In genomic region chr12:33959206-33959605, GRCm38 (mm10) we compare ENCODE assay signal across 12 mouse cellular contexts. TPM values are rescaled to one million over a fixed set of nuclear protein-coding genes. Genes with fewer than 3 reads are reported as not detected.
DNase-seq lines count a peak whose midpoint lies in the region; ATAC-seq and TF ChIP-seq lines count a peak whose summit lies in the region.
"Had no signal": no experiment of that assay in that cellular context is flagged by ENCODE, and none has a peak within 500 bp of the region (broad histone marks: within the 10 kb centered on the region; RNA-seq: fewer than 3 reads in every experiment).

No protein-coding gene starts in this region.

- H3K36me3 ChIP-seq in heart, embryonic 11.5 days (ENCODE audit: control insufficient read depth, insufficient read depth, low read length): no peaks in the 10 kb centered on the region
- no peaks in the 10 kb centered on the region for H3K36me3 ChIP-seq in hindbrain, embryonic 14.5 days (replicated peaks; ENCODE audit: control insufficient read depth, insufficient read depth)
- no peaks in the 10 kb centered on the region for H3K36me3 ChIP-seq in midbrain, embryonic 15.5 days (replicated peaks)

- no peak for TF ChIP-seq POLR2A in brain, embryonic 14.5 days (IDR thresholded peaks at IDR 0.05; ENCODE audit: borderline replicate concordance, extremely low read depth, insufficient read depth, insufficient read length, poor library complexity, severe bottlenecking)

- WGBS in heart, embryonic 11.5 days (ENCODE audit: insufficient replicate concordance): 8% methylated on average over 6 of the region's 6 CpGs
- WGBS in hindbrain, embryonic 14.5 days: 1% methylated on average over 6 of the region's 6 CpGs
- WGBS in midbrain, embryonic 15.5 days: 2% methylated on average over 6 of the region's 6 CpGs

- peak overlapping the region; percentile 72 for H3K9ac ChIP-seq in heart, embryonic 11.5 days (ENCODE audit: low read depth, low read length)
- H3K9ac ChIP-seq in hindbrain, embryonic 14.5 days: no peak overlapping the region
- no peak overlapping the region for H3K9ac ChIP-seq in midbrain, embryonic 15.5 days

- H3K4me1 ChIP-seq in heart, embryonic 11.5 days (ENCODE audit: control insufficient read depth, insufficient read depth, low read length): peaks cover 9% of the 10 kb centered on the region
- H3K4me1 ChIP-seq in hindbrain, embryonic 14.5 days (replicated peaks; ENCODE audit: control insufficient read depth, insufficient read depth, low read length): peaks cover 7% of the 10 kb centered on the region; the same call in 1 of the 2 replicates
- H3K4me1 ChIP-seq in midbrain, embryonic 15.5 days: peaks cover 20% of the 10 kb centered on the region

- H3K4me2 ChIP-seq in heart, embryonic 11.5 days: peak overlapping the region; percentile 84
- H3K4me2 ChIP-seq in hindbrain, embryonic 14.5 days (replicated peaks): peak overlapping the region; percentile 64; the same call in 1 of the 2 replicates
- no peak overlapping the region for H3K4me2 ChIP-seq in midbrain, embryonic 15.5 days

- TF ChIP-seq CTCF in brain, embryonic 14.5 days (IDR thresholded peaks at IDR 0.05; ENCODE audit: borderline replicate concordance, extremely low read depth, insufficient read depth, insufficient read length): no peak

- DNase-seq in heart, adult 8-10 months (ENCODE audit: low spot score): no peak
- peak; percentile 45 for DNase-seq in brain, embryonic 14.5 days (ENCODE audit: low read depth)
- DNase-seq in hindbrain, embryonic 14.5 days (ENCODE audit: low spot score): no peak
- no peak for DNase-seq in layer of hippocampus, adult 11-12 months (ENCODE audit: low spot score)
- DNase-seq in adrenal gland, postnatal 10 days: no peak
- no peak for DNase-seq in gastrocnemius, postnatal 4 days (ENCODE audit: low spot score in 2 of 2)

- no peak for ATAC-seq in heart, embryonic 11.5 days (replicated peaks; ENCODE audit: insufficient number of reproducible peaks, low FRiP score, low TSS enrichment)
- no peak for ATAC-seq in hindbrain, embryonic 14.5 days (ENCODE audit: low FRiP score)
- no peak for ATAC-seq in midbrain, embryonic 15.5 days (replicated peaks)
- ATAC-seq: CD4-positive, CD25-positive, alpha-beta regulatory T cell, adult 4 months had no signal

- H3K4me3 ChIP-seq in heart, embryonic 11.5 days (ENCODE audit: low read depth, low read length): peak overlapping the region; percentile 78
- H3K4me3 ChIP-seq in hindbrain, embryonic 14.5 days (replicated peaks; ENCODE audit: low read length): peak overlapping the region; percentile 42
- peak overlapping the region; percentile 43; the same call in 1 of the 2 replicates for H3K4me3 ChIP-seq in midbrain, embryonic 15.5 days

- H3K9me3 ChIP-seq in heart, embryonic 11.5 days (replicated peaks; ENCODE audit: control insufficient read depth, low read length): no peaks in the 10 kb centered on the region
- H3K9me3 ChIP-seq in hindbrain, embryonic 14.5 days (ENCODE audit: control insufficient read depth, low read length): no peaks in the 10 kb centered on the region
- H3K9me3 ChIP-seq in midbrain, embryonic 15.5 days: no peaks in the 10 kb centered on the region

- peak overlapping the region; percentile 88; the same call in 1 of the 2 replicates for H3K27ac ChIP-seq in heart, embryonic 11.5 days (ENCODE audit: low read depth, low read length)
- H3K27ac ChIP-seq in hindbrain, embryonic 14.5 days: no peak overlapping the region
- H3K27ac ChIP-seq in midbrain, embryonic 15.5 days: no peak overlapping the region

- H3K27me3 ChIP-seq in heart, embryonic 11.5 days (ENCODE audit: control insufficient read depth, insufficient read depth, low read length): peaks cover 57% of the 10 kb centered on the region
- peaks cover 88% of the 10 kb centered on the region for H3K27me3 ChIP-seq in hindbrain, embryonic 14.5 days (ENCODE audit: control insufficient read depth, insufficient read depth, low read length)
- peaks cover 62% of the 10 kb centered on the region for H3K27me3 ChIP-seq in midbrain, embryonic 15.5 days (replicated peaks)

RNA-seq across cellular contexts. Expression of gene Twist1, which starts 1.7 kb away (rescaled TPM):
- 13.0 and 13.2 TPM in 2 replicates for polyA plus RNA-seq in heart, embryonic 11.5 days (2014; fragmentation: Nextera tagmentation; extraction: Ambion mirVana)
- total RNA-seq in heart, adult 8-10 months (2022): 1 to 10 TPM; 1.3 to 2.0 (median 1.5) TPM
- 14.0 and 15.1 TPM in 2 replicates for polyA plus RNA-seq in brain, embryonic 14.5 days (2012; rRNA removed)
- polyA plus RNA-seq in hindbrain, embryonic 14.5 days (2014; fragmentation: Nextera tagmentation; extraction: Ambion mirVana): 1.5 and 1.9 TPM in 2 replicates
- 1.2 and 1.5 TPM in 2 replicates for polyA plus RNA-seq in midbrain, embryonic 15.5 days (2015; fragmentation: Nextera tagmentation; extraction: Ambion mirVana)
- 10 to 100 TPM; 10.5 to 11.2 TPM for total RNA-seq in adrenal gland, postnatal 10 days (2021)
- total RNA-seq in gastrocnemius, postnatal 4 days (2021): 10 to 100 TPM in 1 of 2 experiments, 1 to 10 TPM in 1; 9.9 to 11.1 TPM
- polyA plus RNA-seq: CD4-positive, CD25-positive, alpha-beta regulatory T cell, adult 4 months had no signal

RNA-seq across cellular contexts. Expression of gene Ferd3l, which starts 31.0 kb away (rescaled TPM):
- polyA plus RNA-seq in heart, embryonic 11.5 days (2014; fragmentation: Nextera tagmentation; extraction: Ambion mirVana): not detected in 2 replicates
- total RNA-seq in heart, adult 8-10 months (2022): not detected
- polyA plus RNA-seq in brain, embryonic 14.5 days (2012; rRNA removed): 0.86 and 0.96 TPM in 2 replicates
- polyA plus RNA-seq in hindbrain, embryonic 14.5 days (2014; fragmentation: Nextera tagmentation; extraction: Ambion mirVana): 0.68 TPM in 1 of 2 replicates, not detected in the other
- polyA plus RNA-seq in midbrain, embryonic 15.5 days (2015; fragmentation: Nextera tagmentation; extraction: Ambion mirVana): 0.71 and 0.86 TPM in 2 replicates
- total RNA-seq in adrenal gland, postnatal 10 days (2021): not detected
- not detected for total RNA-seq in gastrocnemius, postnatal 4 days (2021)
- total RNA-seq: adrenal gland, adult 18-20 months; granulocyte monocyte progenitor cell, adult 5-6 weeks; left cerebral cortex, adult 18-20 months had no signal
- polyA plus RNA-seq: CD4-positive, CD25-positive, alpha-beta regulatory T cell, adult 4 months had no signal
